ENCODE assay signal across 19 mouse cellular contexts in the genomic region with DNA sequence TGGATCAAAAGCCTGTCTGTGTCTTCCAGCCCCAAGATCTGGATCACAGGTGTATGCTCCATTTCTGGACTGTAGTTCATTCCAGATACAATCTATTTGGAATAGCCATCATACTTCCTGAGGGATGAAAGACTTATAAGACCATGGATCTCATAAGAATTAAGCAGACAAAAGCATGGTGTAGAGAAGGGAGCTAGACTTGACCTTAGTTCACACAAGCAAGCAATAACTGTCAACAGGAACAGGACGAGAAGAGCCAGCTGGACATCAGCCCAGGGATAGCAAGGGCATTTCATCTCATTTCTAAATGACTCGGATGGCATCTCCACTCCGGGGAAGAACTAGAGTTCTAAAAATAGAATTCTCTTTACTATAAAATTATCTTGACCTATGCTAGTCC. TPM values are rescaled to one million over a fixed set of nuclear protein-coding genes. Genes with fewer than 3 reads are reported as not detected.
DNase-seq lines count a peak whose midpoint lies in the region; ATAC-seq and TF ChIP-seq lines count a peak whose summit lies in the region.
"Had no signal": no experiment of that assay in that cellular context is flagged by ENCODE, and none has a peak within 500 bp of the region (broad histone marks: within the 10 kb centered on the region; RNA-seq: fewer than 3 reads in every experiment).

No protein-coding gene starts in this region.

- H3K4me1 ChIP-seq in lung, embryonic 14.5 days (ENCODE audit: insufficient read depth): no peaks in the 10 kb centered on the region
- H3K4me1 ChIP-seq: limb, embryonic 13.5 days; midbrain, embryonic 15.5 days had no signal

- 23% methylated on average over 3 of the region's 3 CpGs for WGBS in lung, embryonic 14.5 days

- H3K27ac ChIP-seq in lung, embryonic 14.5 days (ENCODE audit: low read depth): no peak overlapping the region
- H3K27ac ChIP-seq: limb, embryonic 13.5 days; midbrain, embryonic 15.5 days had no signal

- peak; percentile 26 to 27 for DNase-seq in cerebellum, adult 18-20 months
- no peak for DNase-seq in cerebellum, postnatal 4 days (ENCODE audit: low spot score in 2 of 2)
- DNase-seq in lung, embryonic 14.5 days: peak; percentile 51
- DNase-seq in lung, postnatal 14 days: no peak
- DNase-seq in cerebellum, postnatal 36 days: peak; percentile 38 to 41
- peak; percentile 44 to 66 for DNase-seq in heart, postnatal 14 days
- no peak for DNase-seq in neural tube, embryonic 10.5 days (ENCODE audit: extremely low spot score, low spot score)
- DNase-seq in left cerebral cortex, postnatal 14 days (ENCODE audit: low spot score in 2 of 2): no peak
- DNase-seq: thymus, adult 18-20 months had no signal

- H3K4me2 ChIP-seq in lung, embryonic 14.5 days: no peak overlapping the region
- H3K4me2 ChIP-seq: limb, embryonic 13.5 days; midbrain, embryonic 15.5 days had no signal

- H3K27me3 ChIP-seq in lung, embryonic 14.5 days (ENCODE audit: insufficient read depth, low read length): no peaks in the 10 kb centered on the region
- H3K27me3 ChIP-seq: limb, embryonic 13.5 days; midbrain, embryonic 15.5 days had no signal

- no peaks in the 10 kb centered on the region for H3K9me3 ChIP-seq in lung, embryonic 14.5 days (ENCODE audit: low read depth, low read length)
- H3K9me3 ChIP-seq: limb, embryonic 13.5 days; midbrain, embryonic 15.5 days had no signal

- H3K36me3 ChIP-seq in lung, embryonic 14.5 days (ENCODE audit: insufficient read depth): no peaks in the 10 kb centered on the region
- H3K36me3 ChIP-seq: G1E; limb, embryonic 13.5 days; midbrain, embryonic 15.5 days had no signal

- H3K9ac ChIP-seq in lung, embryonic 14.5 days: no peak overlapping the region
- H3K9ac ChIP-seq: limb, embryonic 13.5 days; midbrain, embryonic 15.5 days had no signal

- peak; percentile 63; the same call in 1 of the 2 replicates for ATAC-seq in lung, embryonic 14.5 days (ENCODE audit: insufficient read depth)
- ATAC-seq: activated CD4-positive, CD25-positive, alpha-beta regulatory T cell, adult 4 months; hindbrain, embryonic 16.5 days; midbrain, embryonic 15.5 days had no signal

- TF ChIP-seq CTCF in lung, embryonic 14.5 days (IDR thresholded peaks at IDR 0.05; ENCODE audit: low read depth): no peak

- intact Hi-C loops in heart, postnatal 14 days (cut with DNase I): no loop called here
- intact Hi-C loops in left cerebral cortex, postnatal 14 days (cut with DNase I): no loop called here

- H3K4me3 ChIP-seq in lung, embryonic 14.5 days (ENCODE audit: low read depth, low read length): no peak overlapping the region
- H3K4me3 ChIP-seq: limb, embryonic 13.5 days; midbrain, embryonic 15.5 days had no signal

RNA-seq across cellular contexts. Expression of gene Krtap11-1, which starts 46.3 kb away (rescaled TPM):
- not detected in 2 replicates for polyA plus RNA-seq in lung, embryonic 14.5 days (2014; fragmentation: Nextera tagmentation; extraction: Ambion mirVana)
- not detected for total RNA-seq in heart, postnatal 14 days (2021)
- total RNA-seq in left cerebral cortex, postnatal 14 days (2021): not detected
- total RNA-seq: G1E; layer of hippocampus, adult 8-10 months; neutrophil, adult 5-6 weeks had no signal
- polyA plus RNA-seq: activated CD4-positive, CD25-positive, alpha-beta regulatory T cell, adult 4 months; cortical plate, adult 2 months; G1E; hindbrain, embryonic 16.5 days; limb, embryonic 13.5 days; lung, embryonic 16.5 days; midbrain, embryonic 15.5 days; spleen, adult 2 months had no signal

Comparison
In these comparisons a context has a peak if more than half of its experiments do, and no peak if none do; other contexts are left out.
1. DNase-seq: peak in cerebellum, adult 18-20 months (2 of 2), lung, embryonic 14.5 days (single experiment), cerebellum, postnatal 36 days (2 of 2) and heart, postnatal 14 days (2 of 2); none in cerebellum, postnatal 4 days (0 of 2), lung, postnatal 14 days (single experiment), neural tube, embryonic 10.5 days (single experiment) and left cerebral cortex, postnatal 14 days (0 of 2).